Mouse (Mus musculus) G1E (cell line): Measurements from ENCODE around the gene Tbl3. TPM values are rescaled to one million over a fixed set of nuclear protein-coding genes. Genes with fewer than 3 reads are reported as not detected.

Experiments
- ATAC-seq: 2 replicates; pipeline ENCODE4 v1.8.0; 2016; ENCODE audit warnings: mild to moderate bottlenecking; ENCODE audit not compliant: insufficient number of reproducible peaks, poor library complexity, low FRiP score, severe bottlenecking; ENCODE audit errors: extremely low read depth
- DNase-seq: peaks from one replicate; pipeline ENCODE4 v3.0.0; 2012; ENCODE audit warnings: low spot score
- H3K27me3 ChIP-seq: 2 replicates; pipeline ENCODE4 v1.6.1; 2012; ENCODE audit warnings: mild to moderate bottlenecking, low read length, inconsistent platforms; ENCODE audit not compliant: insufficient read depth
- H3K36me3 ChIP-seq: replicated peaks from 2 replicates; pipeline ENCODE3; 2012; ENCODE audit warnings: mild to moderate bottlenecking, inconsistent platforms
- H3K4me1 ChIP-seq: 2 replicates; pipeline ENCODE4 v1.6.1; 2012; ENCODE audit warnings: low read depth, low read length, inconsistent platforms, mixed read lengths; ENCODE audit not compliant: insufficient read depth
- H3K4me3 ChIP-seq: 2 replicates; pipeline ENCODE4 v1.5.1; 2012; ENCODE audit warnings: low read depth, mild to moderate bottlenecking, inconsistent platforms, low read length, moderate library complexity, mixed read lengths
- H3K9me3 ChIP-seq: replicated peaks from 2 replicates; pipeline ENCODE4 v1.6.1; 2012; ENCODE audit warnings: inconsistent platforms
- CTCF ChIP-seq: IDR thresholded peaks from 2 replicates; pipeline ENCODE4 v1.5.1; 2012; ENCODE audit warnings: low read depth, low read length, inconsistent platforms, mixed read lengths
- GATA1 ChIP-seq: IDR thresholded peaks from 2 replicates; pipeline ENCODE4 v1.6.1; 2012; ENCODE audit warnings: borderline replicate concordance, low read length, inconsistent platforms, mixed read lengths
- GATA2 ChIP-seq: IDR thresholded peaks from 2 replicates; pipeline ENCODE4 v1.6.1; 2012; ENCODE audit warnings: low read depth, low read length, inconsistent platforms, borderline replicate concordance
- POLR2AphosphoS5 ChIP-seq: IDR thresholded peaks from 2 replicates; pipeline ENCODE4 v1.6.1; 2012; ENCODE audit warnings: low read depth, low read length, inconsistent platforms; ENCODE audit not compliant: insufficient replicate concordance
- TAL1 ChIP-seq: conservative IDR thresholded peaks from 2 replicates; pipeline ENCODE4 v1.6.1; 2012; ENCODE audit warnings: low read depth, low read length, inconsistent platforms, mixed read lengths
- polyA plus RNA-seq: library from polyadenylated mRNA; stranded (reverse); fragments of >175 nt; gene quantifications from 2 replicates; pipeline ENCODE4 v1.2.3, GENCODE M21; 2012
- total RNA-seq, 2 experiments: library from RNA; stranded (forward) in 1 of 2; stranded (reverse) in 1 of 2; fragments of 200-1000 nt in 1 of 2; fragments of >200 nt in 1 of 2; fragmentation: Nextera tagmentation in 1 of 2; gene quantifications; 2 replicates each; pipeline ENCODE4 v1.2.3; 2014 to 2017

Gene Tbl3
- total and polyA plus RNA-seq, 3 experiments = 9.2 to 27.7 (median 25.2) TPM

DNA sequence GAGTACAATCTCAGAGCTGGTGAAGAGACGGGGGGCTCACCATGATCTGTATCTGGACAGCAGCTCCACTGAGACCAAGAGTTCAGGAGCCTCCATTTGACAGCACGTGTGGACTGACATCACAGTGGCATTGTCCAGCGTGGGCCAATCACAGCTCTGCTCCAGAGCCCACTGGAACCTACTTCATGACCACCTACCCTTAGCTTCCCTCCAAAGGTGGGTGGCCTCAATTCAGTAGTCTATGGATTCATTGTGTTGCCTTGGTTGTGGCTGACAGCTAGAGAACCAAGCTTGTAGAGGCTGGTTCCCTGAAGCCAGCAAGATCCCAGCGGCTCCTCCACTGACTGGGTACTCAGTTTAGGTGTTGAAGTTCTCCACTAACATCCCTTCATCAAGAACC is 10.5 kb upstream of the Tbl3 start, which contains the start of the genes Rnf151 and Rps2:
Rnf151 (minus strand) TSS at position 121 of the 400 bp plus-strand sequence.
Rps2 (plus strand) TSS at position 174 of the 400 bp plus-strand sequence.
- Histone ChIP-seq H3K4me3 (peak within 1 kb of the TSS; percentile 81), H3K27me3 (no peaks in the 10 kb centered on the region; the same call in 1 of the 2 replicates), H3K36me3 (peaks cover 61% of the 10 kb centered on the region), H3K4me1 (peaks cover 28% of the 10 kb centered on the region), H3K9me3 (no peaks in the 10 kb centered on the region)
- no peak for ATAC-seq
- TF ChIP-seq POLR2AphosphoS5 (no peak), CTCF (no peak), GATA2 (no peak)
- DNase-seq = no peak

GRCm38 (mm10) chr17:24716166-24716682 is 8.8 kb upstream of the Tbl3 start:
- no peak for TF ChIP-seq GATA2
- TF ChIP-seq GATA1 = no peak
- no peak for TF ChIP-seq POLR2AphosphoS5
- TF ChIP-seq CTCF = no peak
- TF ChIP-seq TAL1 = no peak
- ATAC-seq (no peak), DNase-seq (no peak)
- H3K4me3 ChIP-seq = no peak overlapping the region
- peaks cover 47% of the 10 kb centered on the region for H3K36me3 ChIP-seq
- H3K27me3 ChIP-seq = no peaks in the 10 kb centered on the region; the same call in 1 of the 2 replicates
- H3K9me3 ChIP-seq = no peaks in the 10 kb centered on the region
- peaks cover 15% of the 10 kb centered on the region for H3K4me1 ChIP-seq

- Histone ChIP-seq H3K4me1 (peaks cover 14% of the 10 kb centered on the region), H3K36me3 (peaks cover 41% of the 10 kb centered on the region), H3K27me3 (no peaks in the 10 kb centered on the region; the same call in 1 of the 2 replicates), H3K9me3 (no peaks in the 10 kb centered on the region), H3K4me3 (no peak overlapping the region)
- ATAC-seq (no peak), DNase-seq (no peak)
- no peak for TF ChIP-seq CTCF
- no peak for TF ChIP-seq GATA2
- TF ChIP-seq TAL1 = no peak
- no peak for TF ChIP-seq POLR2AphosphoS5
- TF ChIP-seq GATA1 = no peak
Measured at GRCm38 (mm10) chr17:24715556-24715955, 8.1 kb upstream of the Tbl3 start.

- TF ChIP-seq TAL1 (no peak), POLR2AphosphoS5 (no peak), GATA1 (no peak), CTCF (no peak), GATA2 (no peak)
- ATAC-seq = no peak
- Histone ChIP-seq H3K4me1 (peaks cover 28% of the 10 kb centered on the region), H3K36me3 (peaks cover 30% of the 10 kb centered on the region), H3K27me3 (no peaks in the 10 kb centered on the region), H3K9me3 (no peaks in the 10 kb centered on the region), H3K4me3 (no peak overlapping the region)
- DNase-seq = no peak
Measured at GRCm38 (mm10) chr17:24708646-24709045, 1.2 kb upstream of the Tbl3 start.

- DNase-seq (no peak), ATAC-seq (no peak)
- no peaks in the 10 kb centered on the region for H3K27me3 ChIP-seq
- H3K36me3 ChIP-seq = peaks cover 34% of the 10 kb centered on the region
- H3K9me3 ChIP-seq = no peaks in the 10 kb centered on the region
- H3K4me3 ChIP-seq = peak overlapping the region; percentile 75
- peaks cover 30% of the 10 kb centered on the region for H3K4me1 ChIP-seq
- TF ChIP-seq POLR2AphosphoS5 (no peak), GATA2 (no peak), GATA1 (no peak), CTCF (no peak), TAL1 (no peak)
Measured at GRCm38 (mm10) chr17:24707801-24708425, 453 bp upstream of the Tbl3 start.

GRCm38 (mm10) chr17:24705821-24706220 is 1.6 kb downstream of the Tbl3 start:
- Histone ChIP-seq H3K36me3 (peaks cover 55% of the 10 kb centered on the region), H3K27me3 (no peaks in the 10 kb centered on the region), H3K4me3 (peak overlapping the region; percentile 75; the same call in 1 of the 2 replicates), H3K4me1 (peaks cover 31% of the 10 kb centered on the region), H3K9me3 (no peaks in the 10 kb centered on the region)
- TF ChIP-seq GATA1 = no peak
- no peak for TF ChIP-seq GATA2
- TF ChIP-seq POLR2AphosphoS5 = no peak
- no peak for TF ChIP-seq CTCF
- no peak for TF ChIP-seq TAL1
- DNase-seq = no peak
- ATAC-seq = no peak
